Mouse (Mus musculus) adrenal gland, adult 8-10 months (tissue): ENCODE results near the gene Tmem109. TPM values are rescaled to one million over a fixed set of nuclear protein-coding genes. Genes with fewer than 3 reads are reported as not detected.
A peak's percentile ranks its signal among the peaks of the same experiment; 100 is the strongest.

ENCODE experiments used
- DNase-seq: peaks from one replicate; pipeline ENCODE4 v3.0.0; 2022
- total RNA-seq, 4 experiments: library from RNA; stranded (reverse); gene quantifications; 2 replicates each; pipeline ENCODE4 v1.2.4; 2022

Gene Tmem109
- total RNA-seq = 100 to 1,000 TPM; 132 to 209 (median 153) TPM

- DNase-seq = peak; percentile 91
These were observed at the start of gene Tmem109 for GRCm38 (mm10) chr19:10881426-10882154. Tmem109 (minus strand) TSS chr19:10882001.

GRCm38 (mm10) chr19:10930641-10931040, 48.8 kb upstream of the Tmem109 start:
- DNase-seq = no peak

GRCm38 (mm10) chr19:10926666-10927065, 44.9 kb upstream of the Tmem109 start:
- no peak for DNase-seq

- DNase-seq = no peak
These were observed 44.4 kb upstream of the Tmem109 start for GRCm38 (mm10) chr19:10926123-10926621.

- no peak for DNase-seq
These were observed 42.4 kb upstream of the Tmem109 start for GRCm38 (mm10) chr19:10924220-10924619.

GRCm38 (mm10) chr19:10921058-10921457, 39.3 kb upstream of the Tmem109 start:
- DNase-seq = no peak

- DNase-seq = no peak
These were observed 38.7 kb upstream of the Tmem109 start, which contains the start of gene Zp1 for GRCm38 (mm10) chr19:10920532-10920931. Zp1 (minus strand) TSS chr19:10920632.

- DNase-seq = no peak
These were observed 36.7 kb upstream of the Tmem109 start for GRCm38 (mm10) chr19:10918321-10918991.

GRCm38 (mm10) chr19:10916506-10916905, 34.7 kb upstream of the Tmem109 start:
- DNase-seq = no peak

- no peak for DNase-seq
These were observed 33.1 kb upstream of the Tmem109 start for GRCm38 (mm10) chr19:10914870-10915269.

GRCm38 (mm10) chr19:10914291-10914690, 32.5 kb upstream of the Tmem109 start:
- no peak for DNase-seq

- DNase-seq = no peak
These were observed 27.4 kb upstream of the Tmem109 start for GRCm38 (mm10) chr19:10909087-10909721.

GRCm38 (mm10) chr19:10907891-10908290, 26.1 kb upstream of the Tmem109 start:
- DNase-seq = no peak

GRCm38 (mm10) chr19:10905728-10906000, 23.9 kb upstream of the Tmem109 start:
- DNase-seq = no peak

GRCm38 (mm10) chr19:10904927-10905727, 23.3 kb upstream of the Tmem109 start:
- peak; percentile 87 for DNase-seq

- no peak for DNase-seq
These were observed 22.7 kb upstream of the Tmem109 start for GRCm38 (mm10) chr19:10904512-10904911.

- no peak for DNase-seq
These were observed 19.2 kb upstream of the Tmem109 start for GRCm38 (mm10) chr19:10901046-10901445.

- no peak for DNase-seq
These were observed 18.5 kb upstream of the Tmem109 start for GRCm38 (mm10) chr19:10900315-10900714.

GRCm38 (mm10) chr19:10897491-10897890, 15.7 kb upstream of the Tmem109 start:
- no peak for DNase-seq

GRCm38 (mm10) chr19:10896849-10897248, 15.0 kb upstream of the Tmem109 start:
- DNase-seq = no peak

- no peak for DNase-seq
These were observed 13.9 kb upstream of the Tmem109 start for GRCm38 (mm10) chr19:10895708-10896107.

GRCm38 (mm10) chr19:10895016-10895528, 13.3 kb upstream of the Tmem109 start, which contains the start of gene Prpf19:
Prpf19 (plus strand) TSS chr19:10895231.
- DNase-seq = peak; percentile 97
